Mouse (Mus musculus) right cerebral cortex, postnatal 36 days (tissue): ENCODE data around the gene Arl6ip5.

ENCODE experiments used
- DNase-seq, 2 experiments: peaks; one replicate each; pipeline ENCODE4 v3.0.0; 2022; ENCODE audit warnings: low spot score in 2 of 2, mixed read lengths in 1 of 2

The Arl6ip5 gene

DNA sequence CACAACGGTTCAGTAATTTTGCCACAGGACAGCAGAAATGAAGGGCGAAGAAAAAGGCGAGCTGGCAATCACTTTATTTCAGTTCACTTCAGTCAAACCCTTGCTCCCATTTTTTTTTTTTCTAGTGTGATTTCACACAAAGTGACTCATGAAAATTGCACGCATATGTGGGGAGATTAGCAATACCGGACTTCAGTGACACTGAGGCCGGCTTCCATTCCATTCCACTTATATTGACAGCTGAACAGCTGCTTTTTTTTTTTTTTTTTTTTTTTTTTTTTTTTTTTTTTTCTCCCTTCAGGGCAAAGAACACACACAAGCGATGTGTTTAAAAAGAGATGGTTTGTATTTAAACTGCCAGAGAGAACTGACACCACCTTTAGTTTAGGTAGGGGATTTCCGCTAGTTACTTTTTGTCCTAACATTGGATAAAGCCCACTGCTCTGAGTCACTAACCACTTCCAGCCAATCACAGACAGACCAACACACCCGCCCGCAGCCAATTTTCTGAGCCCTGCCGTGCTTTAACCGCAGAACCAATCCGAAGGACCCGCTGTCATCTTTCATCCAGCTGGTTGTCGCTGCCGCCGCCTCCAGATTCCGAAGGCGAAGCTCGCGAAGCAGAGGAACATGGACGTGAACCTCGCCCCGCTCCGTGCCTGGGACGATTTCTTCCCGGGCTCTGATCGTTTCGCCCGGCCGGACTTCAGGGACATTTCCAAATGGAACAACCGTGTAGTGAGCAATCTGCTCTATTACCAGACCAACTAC lies at the start of gene Arl6ip5:
Gene Arl6ip5, plus strand, starts transcription at position 499 of the 771 bp plus-strand sequence.
- peak; percentile 89 for DNase-seq

DNA sequence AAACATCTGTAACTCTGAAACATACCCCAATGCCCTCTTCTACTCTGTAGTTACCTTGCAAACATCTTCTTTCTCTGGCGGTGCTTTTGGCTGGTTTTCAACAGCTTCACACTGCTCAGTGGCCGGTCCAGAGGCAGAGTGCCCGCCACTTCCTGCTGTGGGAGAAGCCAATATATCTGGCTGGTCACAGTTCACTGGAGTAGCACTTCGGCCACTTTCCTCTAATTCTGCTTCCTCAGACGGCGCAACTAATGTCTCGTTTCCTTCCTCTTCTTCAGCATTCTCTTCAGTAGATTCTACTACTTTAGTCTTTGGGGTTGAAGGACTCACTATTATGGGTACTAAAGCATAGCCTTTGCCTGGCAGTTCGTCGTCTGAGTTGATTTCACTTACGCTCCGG lies 34.8 kb upstream of the Arl6ip5 start:
- no peak for DNase-seq

DNA sequence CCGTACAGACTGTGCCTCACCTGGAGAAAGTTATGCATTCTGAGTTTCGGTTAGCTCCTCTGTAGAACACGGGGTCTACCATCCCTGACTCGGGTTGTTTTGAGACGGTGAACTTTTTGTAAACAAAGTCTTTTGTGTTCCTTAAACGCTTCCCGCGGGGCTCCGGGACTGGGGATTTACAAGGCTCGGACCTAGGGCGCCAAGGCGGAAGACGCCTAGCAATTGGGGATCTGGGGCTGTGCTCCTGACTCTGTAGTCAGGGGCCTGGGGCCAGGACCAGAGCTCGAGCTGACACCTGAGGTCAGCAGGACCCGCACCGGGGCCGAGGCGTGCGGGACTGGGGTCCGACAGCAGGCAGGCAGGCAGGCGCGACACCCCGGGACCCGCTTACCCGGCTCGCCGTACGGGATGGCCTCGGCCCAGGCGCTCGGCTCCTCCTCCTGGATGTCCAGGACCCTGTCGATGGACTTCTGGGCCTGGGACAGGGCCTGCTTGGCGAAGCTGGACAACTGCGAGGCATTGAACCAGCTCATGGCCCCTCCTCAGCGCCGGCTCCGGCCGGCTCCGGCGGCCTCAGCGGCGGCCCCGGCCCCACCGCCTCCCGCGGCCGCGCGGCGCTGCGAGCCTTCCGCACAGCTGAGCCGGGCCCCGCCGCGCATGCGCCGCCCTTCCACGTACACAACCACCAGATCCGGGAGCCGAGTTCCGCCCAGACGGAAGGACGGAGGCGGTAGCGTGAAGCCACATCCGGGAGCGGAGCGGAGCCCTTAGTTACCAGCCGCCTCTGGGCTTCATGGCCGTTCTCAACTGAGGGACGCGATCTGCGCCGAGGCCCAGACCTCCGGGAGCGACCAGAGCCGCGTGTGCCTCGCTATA lies 31.8 kb upstream of the Arl6ip5 start, which contains the start of gene Tmf1:
Gene Tmf1, minus strand, starts transcription at position 632 of the 876 bp plus-strand sequence.
- peak; percentile 93 to 96 for DNase-seq

DNA sequence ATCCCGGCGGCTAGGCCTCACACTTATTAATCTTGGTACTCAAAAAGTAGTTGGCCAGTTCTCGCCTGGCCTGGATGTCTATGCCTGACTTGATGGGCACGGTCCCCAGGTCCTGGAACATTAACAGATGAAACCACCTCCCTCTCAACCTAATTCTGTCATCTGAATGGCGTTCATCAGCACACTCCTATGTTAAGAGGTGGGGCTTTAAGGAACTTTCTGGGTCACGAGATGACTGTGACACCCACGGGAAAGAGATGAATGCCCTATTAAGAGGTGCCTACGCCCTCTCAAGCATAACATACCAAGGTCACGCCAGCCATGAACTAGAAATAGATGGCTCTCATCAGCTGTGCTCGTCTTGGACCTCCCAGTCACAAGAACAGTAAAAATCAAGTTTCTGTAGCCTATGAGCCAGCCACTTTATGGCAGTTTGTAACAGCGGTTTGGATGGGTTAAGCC lies 31.1 kb upstream of the Arl6ip5 start:
- DNase-seq = peak in 1 of 2 experiments; percentile 23

DNA sequence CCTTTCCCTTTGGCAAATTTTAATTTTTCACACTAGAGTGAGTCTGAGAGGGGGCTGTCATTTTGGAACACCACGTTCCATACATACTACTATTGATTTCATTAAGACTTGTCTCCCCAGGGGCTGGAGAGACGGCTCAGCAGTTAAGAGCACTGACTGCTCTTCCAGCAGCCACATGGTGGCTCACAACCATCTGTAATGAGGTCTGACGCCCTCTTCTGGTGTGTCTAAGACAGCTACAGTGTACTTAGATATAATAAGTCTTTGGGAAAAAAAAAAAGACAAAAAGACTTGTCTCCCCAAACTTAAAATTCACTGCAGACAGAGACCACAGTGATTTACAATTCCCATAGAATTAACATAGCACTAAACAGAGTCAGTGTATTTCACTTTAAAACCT lies 10.1 kb upstream of the Arl6ip5 start:
- DNase-seq = no peak

DNA sequence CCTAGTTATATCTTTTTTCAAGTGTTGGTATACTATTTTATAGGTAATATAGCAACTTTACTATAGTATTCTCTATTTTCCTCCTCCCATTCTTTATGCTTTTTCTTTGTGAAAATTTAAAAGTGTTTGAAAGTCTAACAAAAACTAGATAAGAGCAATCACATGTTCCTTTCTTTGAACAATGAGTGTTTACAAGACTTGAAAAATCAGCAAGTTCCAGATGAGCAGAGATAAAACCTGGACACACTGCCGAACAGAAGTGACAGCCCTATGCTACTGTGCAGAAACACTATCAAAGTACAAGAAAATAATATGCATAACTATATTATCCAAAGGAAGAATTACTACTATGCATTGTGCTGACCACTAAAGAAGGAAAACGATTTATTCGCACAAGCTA lies 8.0 kb upstream of the Arl6ip5 start:
- no peak for DNase-seq

DNA sequence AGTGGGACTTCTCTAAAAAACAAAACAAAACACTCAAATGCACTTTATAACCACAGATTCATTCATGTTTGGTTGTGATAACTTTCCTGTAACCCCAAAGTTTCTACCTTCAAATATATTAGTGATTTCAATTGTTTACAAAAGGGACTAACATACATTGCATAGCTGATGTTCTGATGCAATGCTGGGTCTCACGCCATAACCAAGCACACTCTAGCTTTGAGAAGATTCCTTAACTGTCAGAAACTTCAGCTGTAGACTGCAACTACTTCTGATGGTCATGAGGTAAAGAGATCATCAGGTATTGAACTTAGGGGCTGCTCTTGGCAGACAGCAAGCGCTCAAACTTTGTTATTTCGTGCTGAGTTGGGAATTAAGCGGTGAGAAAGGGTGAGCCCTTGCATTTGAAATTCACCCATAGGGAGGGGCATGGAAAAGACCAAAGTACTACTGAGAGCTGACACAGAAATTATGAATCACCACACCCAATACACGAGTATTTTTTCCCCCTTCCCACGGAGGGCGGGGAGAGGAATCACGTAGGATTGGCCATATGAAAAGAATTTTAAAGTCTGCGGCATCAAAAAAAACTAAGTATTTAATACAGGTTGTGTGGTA lies 6.1 kb upstream of the Arl6ip5 start:
- DNase-seq = no peak

DNA sequence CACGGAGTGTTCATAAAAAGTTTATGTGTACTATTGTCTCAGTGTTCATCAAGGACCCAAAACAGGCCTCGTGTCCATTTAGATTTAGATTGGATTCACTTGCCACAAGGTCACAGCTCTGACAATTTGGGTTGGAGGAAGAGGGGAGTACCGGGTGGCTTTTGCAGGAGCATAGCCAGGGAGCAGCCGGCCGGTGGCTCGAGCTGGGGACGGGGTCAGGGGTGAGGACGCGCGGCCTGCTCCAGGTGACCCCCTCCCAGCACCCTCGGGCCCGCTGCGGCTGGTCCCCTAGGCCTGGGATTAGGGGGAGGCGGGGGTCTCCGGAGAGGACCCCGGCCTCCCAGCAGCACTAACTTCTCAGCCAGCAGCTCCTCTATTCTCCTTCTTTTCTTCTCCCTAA lies 5.5 kb upstream of the Arl6ip5 start:
- no peak for DNase-seq

DNA sequence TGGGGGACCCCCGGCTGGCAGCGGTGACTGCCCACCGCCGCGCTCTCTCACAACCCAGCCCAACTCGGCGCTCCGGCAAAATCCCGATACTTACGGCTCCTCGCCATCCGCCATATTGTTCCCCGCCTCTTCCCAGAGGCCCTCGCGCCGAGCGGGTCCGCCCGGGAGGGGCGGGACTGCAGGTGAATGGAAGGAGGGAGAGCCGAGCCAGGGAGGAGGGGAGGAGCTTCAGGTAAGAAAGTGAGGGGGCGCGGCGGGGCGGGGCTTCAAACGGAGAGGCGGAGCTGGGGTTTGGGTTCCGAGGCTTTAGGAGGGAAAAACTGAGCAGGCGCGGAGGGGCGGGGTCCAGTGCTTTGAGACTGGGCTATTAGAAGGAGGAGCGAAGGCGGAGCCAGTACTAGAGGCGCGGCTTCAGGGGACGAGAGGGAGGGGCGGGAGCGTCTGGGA lies 5.0 kb upstream of the Arl6ip5 start, which contains the start of gene Uba3:
Gene Uba3, minus strand, starts transcription at position 209 of the 447 bp plus-strand sequence.
- DNase-seq = peak; percentile 97 to 99

DNA sequence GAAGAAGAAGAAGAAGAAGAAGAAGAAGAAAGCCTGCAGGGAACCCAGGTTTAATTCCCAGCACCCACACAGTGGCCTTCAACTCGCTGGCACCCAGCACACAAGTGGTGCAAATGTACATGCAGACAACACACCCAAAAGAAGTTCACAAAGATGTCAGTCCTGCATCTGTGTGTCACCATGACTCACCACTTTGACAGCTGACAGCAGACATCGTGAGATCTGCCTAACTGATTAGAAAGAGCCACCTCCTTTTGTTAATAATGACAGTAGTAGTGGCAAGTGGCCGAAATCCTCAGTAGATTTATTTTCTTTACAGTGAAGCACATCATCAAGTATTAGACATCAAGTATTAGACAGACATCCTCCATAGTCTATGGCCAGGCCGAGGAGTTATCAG lies 3.4 kb upstream of the Arl6ip5 start:
- DNase-seq = no peak

DNA sequence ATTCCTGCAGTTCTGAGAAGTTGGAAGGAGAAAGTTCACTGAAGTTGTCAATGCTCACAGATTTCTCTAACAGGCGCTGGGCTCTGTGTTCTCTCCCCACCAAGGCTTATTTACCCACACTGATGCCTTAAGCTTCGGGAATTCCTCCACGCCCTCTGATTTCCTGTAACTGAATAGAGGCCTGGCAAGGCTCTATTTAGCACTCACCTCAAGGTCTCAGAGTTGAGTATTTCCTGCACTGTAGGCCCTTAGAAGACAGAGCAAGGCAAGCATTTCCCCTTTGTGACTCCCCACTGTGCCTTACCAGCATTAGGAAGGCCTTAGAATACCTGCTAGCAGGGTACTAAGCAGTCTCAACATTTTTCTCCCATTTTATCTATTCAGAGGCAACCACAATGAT lies 2.1 kb upstream of the Arl6ip5 start:
- no peak for DNase-seq

DNA sequence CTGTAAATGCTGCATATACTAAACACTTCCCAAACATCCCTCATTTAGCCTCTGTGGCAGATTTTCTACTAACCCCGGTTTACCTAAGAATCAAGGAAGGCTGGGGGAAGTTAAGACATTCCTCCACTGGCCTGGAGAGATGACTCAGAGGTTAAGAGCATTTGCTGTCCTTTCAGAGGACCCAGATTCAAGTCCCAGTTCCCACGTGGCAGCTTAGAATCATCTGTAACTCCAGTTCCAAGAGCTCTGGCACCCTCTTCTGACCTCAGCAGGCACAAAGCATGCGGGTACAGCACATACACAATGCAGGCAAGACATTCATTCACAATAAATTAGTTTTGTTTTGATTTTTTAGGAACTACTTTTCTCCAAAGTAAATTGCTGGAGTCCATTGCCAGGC lies 1.3 kb upstream of the Arl6ip5 start:
- no peak for DNase-seq

DNA sequence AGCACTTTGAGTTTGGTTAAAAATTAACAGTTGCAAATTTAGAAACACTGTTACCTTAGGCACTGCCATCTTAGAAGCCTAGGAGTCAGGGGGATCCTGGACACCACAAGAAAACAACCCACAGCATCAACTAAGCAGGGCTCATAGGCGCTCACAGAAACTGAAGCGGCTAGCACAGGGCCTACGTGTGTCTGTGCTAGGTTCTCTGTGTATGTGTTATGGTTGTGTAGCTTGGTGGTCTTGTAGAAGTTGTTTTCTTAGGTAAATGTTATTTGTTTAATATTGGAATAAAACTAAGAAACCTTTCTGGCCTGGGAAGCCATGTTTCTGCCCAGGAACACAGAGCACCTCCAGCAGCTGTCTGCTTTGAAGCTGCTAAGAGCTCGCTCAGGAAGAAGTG lies 738 bp upstream of the Arl6ip5 start:
- DNase-seq = no peak

DNA sequence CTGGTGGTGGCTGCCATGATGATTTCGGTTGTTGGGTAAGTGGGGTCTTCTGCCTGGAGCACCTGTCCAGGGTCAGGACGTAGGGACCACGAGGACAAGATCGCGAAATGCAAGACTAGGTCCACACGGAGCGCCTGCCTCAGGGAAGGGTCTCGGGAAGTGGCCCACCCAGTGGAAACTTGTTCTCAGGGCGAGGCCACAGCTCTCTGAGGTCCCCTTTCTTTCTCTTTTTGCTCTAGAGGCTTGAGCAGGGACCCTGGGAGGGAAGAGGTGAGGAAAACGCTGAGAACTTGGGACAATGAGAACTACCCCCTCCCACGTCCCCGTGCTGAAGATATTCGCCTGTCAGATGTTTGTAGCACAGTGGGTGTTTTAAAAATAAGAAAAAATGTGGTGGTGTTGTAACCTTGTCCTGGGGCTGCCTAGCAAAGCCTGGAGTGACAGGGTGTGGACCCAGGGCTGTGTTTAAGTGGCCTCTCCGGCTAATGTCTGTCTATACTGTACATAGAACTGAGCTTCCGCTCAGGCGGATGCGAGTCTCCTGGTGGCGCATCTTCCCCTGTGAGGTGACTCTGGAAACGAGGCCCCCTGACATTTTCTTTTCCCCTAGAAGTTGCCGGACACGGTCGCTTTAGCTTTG lies 593 bp downstream of the Arl6ip5 start:
- no peak for DNase-seq

DNA sequence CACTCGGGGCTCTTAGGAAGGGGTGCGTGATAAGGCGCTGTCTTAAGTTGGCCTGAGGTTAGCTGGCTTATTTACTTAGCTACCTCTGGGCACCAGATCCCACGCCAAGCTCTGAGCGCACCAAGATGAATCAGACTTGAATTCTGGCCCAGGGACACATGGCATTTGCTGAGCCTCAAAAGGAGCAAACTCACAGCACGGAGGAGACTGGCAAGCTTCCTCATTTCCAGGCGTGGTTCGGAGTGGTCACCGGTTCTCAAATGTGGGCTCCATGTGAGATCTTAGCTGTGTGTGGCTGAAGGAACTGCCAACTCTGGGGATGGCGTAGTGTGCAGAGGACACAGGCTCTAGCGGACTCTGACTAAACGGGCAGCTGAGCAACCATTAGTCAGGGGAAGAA lies 1.5 kb downstream of the Arl6ip5 start:
- DNase-seq = peak; percentile 53 to 67

DNA sequence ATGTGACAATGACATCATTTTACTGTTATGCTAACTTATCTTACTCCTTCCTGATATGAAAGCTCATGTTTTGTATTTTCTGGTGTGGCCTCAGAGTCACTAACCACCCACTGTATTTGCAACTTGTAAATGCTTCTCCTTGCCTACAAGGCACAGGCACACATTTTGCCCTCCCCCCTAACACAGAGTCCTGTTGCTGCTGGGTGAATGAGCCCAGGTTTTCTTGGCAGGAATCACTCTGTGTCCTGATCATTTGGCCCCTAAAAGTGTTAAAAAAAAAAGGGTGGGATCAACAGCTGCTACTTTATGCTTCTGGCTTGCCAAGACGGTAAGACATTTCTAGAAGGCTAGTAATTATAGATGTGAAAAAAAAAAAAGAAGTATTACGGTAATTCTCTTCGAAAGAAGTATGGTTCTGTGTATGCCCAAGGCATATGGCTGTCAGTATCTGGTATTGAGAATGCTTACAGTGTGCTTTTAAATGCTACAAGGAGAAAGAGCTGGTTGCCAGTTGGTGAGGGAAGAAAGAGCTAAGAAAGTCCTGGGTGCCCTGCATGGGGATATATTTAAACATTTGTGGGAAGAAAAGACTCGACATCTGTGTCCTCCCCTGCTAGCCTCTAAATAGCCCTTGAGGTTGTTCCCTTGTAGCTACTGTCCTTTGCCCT lies 5.8 kb downstream of the Arl6ip5 start:
- DNase-seq = no peak

DNA sequence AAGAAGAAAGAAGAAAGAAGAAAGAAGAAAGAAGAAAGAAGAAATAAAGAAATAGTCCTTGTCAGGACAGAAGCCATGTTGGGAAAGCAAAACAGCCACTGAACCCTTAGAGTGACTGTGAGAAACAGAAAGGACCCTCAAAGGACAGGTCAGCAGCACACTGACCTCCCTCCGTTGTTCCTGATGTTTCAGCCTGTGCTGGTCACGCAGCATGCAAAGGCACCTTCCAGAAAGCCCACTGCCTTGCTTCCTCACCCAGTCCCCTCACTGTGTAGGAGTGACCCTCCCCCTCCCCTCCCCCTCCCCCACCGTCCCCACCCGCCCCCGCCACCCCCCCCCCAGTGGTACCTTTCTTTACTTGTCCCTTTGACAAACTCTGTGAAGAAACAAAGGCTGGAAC lies 10.2 kb downstream of the Arl6ip5 start:
- DNase-seq = no peak

DNA sequence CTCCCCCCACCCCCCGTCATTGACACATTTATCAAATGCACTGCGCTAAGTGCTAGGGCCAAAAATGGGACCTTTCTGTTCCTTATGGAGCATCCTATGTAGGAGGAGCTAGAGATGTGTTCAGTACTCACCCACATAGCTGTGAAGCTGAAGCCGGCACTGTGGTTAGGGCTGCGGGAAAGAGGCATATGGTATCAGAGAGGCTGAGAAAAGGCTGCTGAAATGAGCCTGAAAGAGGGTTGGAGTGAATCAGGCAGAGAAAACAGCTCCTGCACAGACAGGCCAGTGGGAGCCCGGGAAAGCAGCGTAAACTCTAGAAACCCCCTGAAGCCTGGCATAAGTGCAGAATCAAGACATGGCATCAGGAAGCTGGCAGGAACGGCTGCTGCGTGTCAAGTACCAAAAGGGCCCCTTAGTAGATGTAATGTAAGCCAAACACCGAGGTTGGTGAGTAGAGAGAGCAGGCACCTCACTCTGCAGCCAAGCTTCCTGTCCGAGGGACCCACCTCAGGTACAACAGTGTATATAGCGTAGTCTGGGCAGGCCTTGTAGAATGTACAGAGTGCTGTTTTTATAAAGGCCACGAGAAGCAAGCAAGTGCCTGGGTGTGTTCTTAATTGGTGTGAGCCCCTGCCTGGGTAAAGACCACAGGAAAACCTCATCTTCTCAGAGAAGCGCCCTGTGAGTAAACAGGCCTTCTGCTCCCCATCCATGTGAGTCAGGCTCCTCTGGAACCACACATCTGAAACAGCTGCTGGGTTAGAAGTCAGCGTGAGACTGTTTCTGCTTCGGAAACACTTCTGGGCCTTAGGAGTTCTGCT lies 10.9 kb downstream of the Arl6ip5 start:
- peak; percentile 61 to 83 for DNase-seq

DNA sequence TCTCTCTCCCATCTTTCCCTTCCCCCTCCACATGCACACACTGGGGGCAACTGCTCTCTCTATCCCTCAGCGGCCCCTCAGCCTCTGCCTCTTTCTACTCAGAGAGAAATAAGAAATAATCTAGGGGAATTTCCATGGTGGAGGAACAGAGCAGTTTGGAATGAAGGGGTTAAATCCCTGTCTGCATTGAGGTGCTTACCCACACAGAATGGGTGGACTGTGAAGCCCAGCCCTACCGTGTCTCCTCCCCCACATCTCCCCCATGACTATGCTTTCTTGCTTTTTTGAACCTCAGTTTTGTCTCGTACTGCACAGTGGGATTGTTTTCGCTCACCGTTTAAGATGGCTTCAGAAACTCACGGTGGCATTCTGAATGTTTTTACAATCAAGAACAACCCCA lies 11.8 kb downstream of the Arl6ip5 start:
- DNase-seq = no peak

DNA sequence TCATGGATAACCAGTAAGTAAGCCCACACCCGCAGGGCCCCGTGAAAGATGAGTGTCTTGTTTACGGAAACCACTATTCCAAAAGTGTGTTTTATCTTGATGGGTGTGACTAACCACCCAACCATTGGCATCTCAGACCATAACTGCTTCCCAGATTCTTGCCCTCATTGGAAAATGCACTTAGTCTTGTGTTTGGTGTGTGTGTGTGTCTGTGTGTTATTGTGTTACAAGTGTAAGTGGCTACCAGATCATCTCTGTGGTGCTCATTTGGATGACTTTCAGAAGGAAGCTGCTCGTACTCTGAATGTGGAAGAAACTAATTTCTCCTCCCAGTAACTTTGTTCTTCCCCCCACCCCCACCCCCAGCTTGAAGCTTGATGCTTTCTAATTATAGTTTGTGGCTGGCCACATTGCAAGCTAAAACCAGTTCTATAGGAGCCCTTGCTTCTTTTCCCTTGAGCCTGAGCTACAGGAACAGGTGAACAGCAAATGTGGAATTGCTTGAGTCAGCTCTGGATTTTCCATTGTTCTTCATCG lies 12.5 kb downstream of the Arl6ip5 start:
- DNase-seq = no peak
